In the genomic region with DNA sequence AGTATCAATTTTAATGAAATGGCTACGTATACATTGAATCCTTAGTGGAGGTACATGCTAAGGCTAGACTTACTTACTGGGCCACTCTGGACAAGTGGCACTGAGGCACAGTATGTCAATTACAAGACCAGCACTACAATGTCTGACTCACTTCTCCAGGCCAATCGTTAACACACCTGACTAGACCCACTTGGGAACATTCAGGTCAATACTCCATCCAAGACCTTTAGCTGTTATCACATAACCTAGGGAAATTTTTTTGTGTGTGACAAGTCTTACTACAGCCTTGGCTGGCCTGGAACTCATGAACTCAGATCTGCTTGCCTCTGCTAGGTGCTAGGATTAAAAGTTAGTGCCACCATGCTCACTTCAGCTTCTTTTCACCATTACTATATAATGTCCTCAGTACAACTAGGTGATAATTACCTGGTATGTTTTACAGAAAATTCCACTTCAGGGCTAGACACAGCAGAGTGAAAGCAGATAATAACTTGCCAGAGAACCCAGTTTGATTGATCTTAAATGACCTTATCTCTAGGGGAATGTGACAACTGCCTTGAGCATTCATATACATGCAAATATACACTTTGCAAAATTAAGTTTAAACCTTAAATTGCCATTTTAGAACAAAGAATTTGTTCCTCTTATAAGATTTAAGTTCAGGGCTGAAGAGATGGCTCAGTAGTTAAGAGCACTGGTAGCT, we compare ENCODE assay signal across 14 mouse cellular contexts. TPM values are rescaled to one million over a fixed set of nuclear protein-coding genes. Genes with fewer than 3 reads are reported as not detected.
DNase-seq lines count a peak whose midpoint lies in the region; ATAC-seq and TF ChIP-seq lines count a peak whose summit lies in the region.
"Had no signal": no experiment of that assay in that cellular context is flagged by ENCODE, and none has a peak within 500 bp of the region (broad histone marks: within the 10 kb centered on the region; RNA-seq: fewer than 3 reads in every experiment).

No protein-coding gene starts in this region.

- no peak for TF ChIP-seq CTCF in lung, postnatal 0 days (IDR thresholded peaks at IDR 0.05)

- TF ChIP-seq EP300 in lung, postnatal 0 days (IDR thresholded peaks at IDR 0.05) = no peak

- ATAC-seq in heart, embryonic 14.5 days (ENCODE audit: insufficient number of reproducible peaks, insufficient read depth, low FRiP score, low read depth) = no peak
- ATAC-seq in lung, postnatal 0 days = no peak
- ATAC-seq: forebrain, embryonic 15.5 days; inflammation-experienced regulatory T-cells, adult 6 months had no signal

- no peak overlapping the region for H3ac ChIP-seq in myocyte (ENCODE audit: control insufficient read depth, insufficient read length)

- peak; percentile 39 for TF ChIP-seq POLR2A in myocyte (IDR thresholded peaks at IDR 0.05; ENCODE audit: insufficient read length, low read depth)

- H3K4me1 ChIP-seq in heart, embryonic 14.5 days (ENCODE audit: control insufficient read depth in 2 of 2, insufficient read depth in 2 of 2, low read length in 2 of 2) = peaks cover 0 to 11% of the 10 kb centered on the region in 2 experiments; a peak in 1 of 4 replicates
- no peaks in the 10 kb centered on the region for H3K4me1 ChIP-seq in lung, postnatal 0 days (ENCODE audit: insufficient read depth, low read depth, low read length)

- no peaks in the 10 kb centered on the region for H3K9me3 ChIP-seq in heart, embryonic 14.5 days (ENCODE audit: control insufficient read depth, low read length)
- no peaks in the 10 kb centered on the region for H3K9me3 ChIP-seq in lung, postnatal 0 days (ENCODE audit: low read length)
- H3K9me3 ChIP-seq: forebrain, embryonic 15.5 days; G1E; limb, embryonic 12.5 days had no signal

- H3K79me2 ChIP-seq in myocyte (ENCODE audit: control insufficient read depth, insufficient read depth) = peaks cover 35% of the 10 kb centered on the region

- no peak overlapping the region for H3K4me3 ChIP-seq in heart, embryonic 14.5 days (ENCODE audit: control insufficient read depth in 1 of 2, insufficient read depth in 1 of 2, low read depth in 1 of 2, low read length in 2 of 2)
- no peak overlapping the region for H3K4me3 ChIP-seq in lung, postnatal 0 days (ENCODE audit: low read depth, low read length)
- peak overlapping the region; percentile 14 for H3K4me3 ChIP-seq in myocyte
- H3K4me3 ChIP-seq: forebrain, embryonic 15.5 days; limb, embryonic 12.5 days had no signal

- H3K4me2 ChIP-seq in heart, embryonic 14.5 days (ENCODE audit: low read length) = no peak overlapping the region
- H3K4me2 ChIP-seq in lung, postnatal 0 days (replicated peaks; ENCODE audit: low read depth, low read length) = peak overlapping the region; percentile 36
- peak overlapping the region; percentile 82 for H3K4me2 ChIP-seq in myocyte (ENCODE audit: low read depth)
- H3K4me2 ChIP-seq: forebrain, embryonic 15.5 days had no signal

- H3K9ac ChIP-seq in heart, embryonic 14.5 days (ENCODE audit: low read length) = peak overlapping the region; percentile 16; the same call in 1 of the 2 replicates
- no peak overlapping the region for H3K9ac ChIP-seq in lung, postnatal 0 days (replicated peaks; ENCODE audit: low read depth)
- H3K9ac ChIP-seq: forebrain, embryonic 15.5 days; limb, embryonic 12.5 days had no signal

- H3K27ac ChIP-seq in heart, embryonic 14.5 days (replicated peaks in 1 of 2; ENCODE audit: control insufficient read depth in 1 of 2, insufficient read depth in 1 of 2, low read depth in 2 of 2, low read length in 2 of 2) = no peak overlapping the region
- no peak overlapping the region for H3K27ac ChIP-seq in lung, postnatal 0 days (ENCODE audit: low read length)
- H3K27ac ChIP-seq: forebrain, embryonic 15.5 days; limb, embryonic 12.5 days had no signal

- H3K27me3 ChIP-seq in heart, embryonic 14.5 days (ENCODE audit: control insufficient read depth, insufficient read depth, low read length) = no peaks in the 10 kb centered on the region
- no peaks in the 10 kb centered on the region for H3K27me3 ChIP-seq in lung, postnatal 0 days (replicated peaks; ENCODE audit: insufficient read depth, low read length)
- no peaks in the 10 kb centered on the region for H3K27me3 ChIP-seq in myocyte (ENCODE audit: control insufficient read depth, insufficient read depth, insufficient read length)
- H3K27me3 ChIP-seq: forebrain, embryonic 15.5 days; limb, embryonic 12.5 days had no signal

- peaks cover 41% of the 10 kb centered on the region for H3K36me3 ChIP-seq in heart, embryonic 14.5 days (ENCODE audit: control insufficient read depth, insufficient read depth, low read length)
- H3K36me3 ChIP-seq in lung, postnatal 0 days (ENCODE audit: insufficient read depth, low read length) = peaks cover 15% of the 10 kb centered on the region; the same call in 1 of the 2 replicates
- peaks cover 33% of the 10 kb centered on the region for H3K36me3 ChIP-seq in myocyte (ENCODE audit: control insufficient read depth, insufficient read depth)

- WGBS in heart, embryonic 14.5 days = 73% methylated on average over 2 of the region's 2 CpGs
- WGBS in lung, postnatal 0 days = 65% methylated on average over 2 of the region's 2 CpGs

- no peak for DNase-seq in heart, adult 8-10 months (ENCODE audit: low spot score)
- peak; percentile 43 for DNase-seq in lung, postnatal 0 days (ENCODE audit: low spot score)
- no peak for DNase-seq in lung, adult 18-20 months
- DNase-seq in MN1 (ENCODE audit: low spot score) = peak; percentile 52
- DNase-seq in spleen, adult 12 weeks (ENCODE audit: low spot score) = no peak
- DNase-seq: adrenal gland, postnatal 10 days; cerebellum, adult 11 months; thymus, adult 18-20 months had no signal

TF ChIP-seq in myocyte, 11 proteins besides CTCF, POLR2A, EP300 and RAD21:
- TF ChIP-seq SRF (IDR thresholded peaks at IDR 0.05; ENCODE audit: control insufficient read depth, insufficient read length, low read depth) = no peak
- peak; percentile 99 for TF ChIP-seq POLR2AphosphoS2 (IDR thresholded peaks at IDR 0.05; ENCODE audit: insufficient read length, low read depth)
- no peak for TF ChIP-seq USF1 (IDR thresholded peaks at IDR 0.05; ENCODE audit: low read depth)
TF ChIP-seq in myocyte: peak in this region for 1.

RNA-seq across cellular contexts. Expression of a gene that starts 4.5 kb away (rescaled TPM):
- polyA plus RNA-seq in heart, embryonic 14.5 days (2014; fragmentation: Nextera tagmentation; extraction: Ambion mirVana) = 0.27 and 0.32 TPM in 2 replicates
- total RNA-seq in heart, adult 8-10 months (2022) = not detected
- 0.63 and 0.77 TPM in 2 replicates for polyA plus RNA-seq in lung, postnatal 0 days (2015; fragmentation: Nextera tagmentation; extraction: Ambion mirVana)
- polyA plus RNA-seq in myocyte (2012; fragmentation: generic; extraction: Trizol) = 1.9 TPM
- total RNA-seq: G1E had no signal

RNA-seq across cellular contexts. Expression of a gene that starts 5.3 kb away (rescaled TPM):
- 859 and 861 TPM in 2 replicates for polyA plus RNA-seq in heart, embryonic 14.5 days (2014; fragmentation: Nextera tagmentation; extraction: Ambion mirVana)
- total RNA-seq in heart, adult 8-10 months (2022) = 1,000 to 10,000 TPM in 2 of 4 experiments, 100 to 1,000 TPM in 2; 839 to 1,234 (median 1,027) TPM
- 751 and 865 TPM in 2 replicates for polyA plus RNA-seq in lung, postnatal 0 days (2015; fragmentation: Nextera tagmentation; extraction: Ambion mirVana)
- 878 TPM for polyA plus RNA-seq in myocyte (2012; fragmentation: generic; extraction: Trizol)

RNA-seq across cellular contexts. Expression of a gene that starts 43.8 kb away (rescaled TPM):
- 59.7 and 61.6 TPM in 2 replicates for polyA plus RNA-seq in heart, embryonic 14.5 days (2014; fragmentation: Nextera tagmentation; extraction: Ambion mirVana)
- total RNA-seq in heart, adult 8-10 months (2022) = 10 to 100 TPM; 21.8 to 27.3 (median 25.7) TPM
- 54.9 and 64.9 TPM in 2 replicates for polyA plus RNA-seq in lung, postnatal 0 days (2015; fragmentation: Nextera tagmentation; extraction: Ambion mirVana)
- polyA plus RNA-seq in myocyte (2012; fragmentation: generic; extraction: Trizol) = 28.6 TPM

RNA-seq across cellular contexts. Expression of a gene that starts 49.3 kb away (rescaled TPM):
- polyA plus RNA-seq in heart, embryonic 14.5 days (2014; fragmentation: Nextera tagmentation; extraction: Ambion mirVana) = 7.2 and 8.2 TPM in 2 replicates
- 10 to 100 TPM; 11.8 to 14.2 (median 12.6) TPM for total RNA-seq in heart, adult 8-10 months (2022)
- polyA plus RNA-seq in lung, postnatal 0 days (2015; fragmentation: Nextera tagmentation; extraction: Ambion mirVana) = 4.3 and 5.9 TPM in 2 replicates
- polyA plus RNA-seq in myocyte (2012; fragmentation: generic; extraction: Trizol) = 17.2 TPM

RNA-seq across cellular contexts. Expression of a gene that starts 56.7 kb away (rescaled TPM):
- polyA plus RNA-seq in heart, embryonic 14.5 days (2014; fragmentation: Nextera tagmentation; extraction: Ambion mirVana) = 34.8 and 36.6 TPM in 2 replicates
- 10 to 100 TPM; 44.4 to 61.8 (median 45.5) TPM for total RNA-seq in heart, adult 8-10 months (2022)
- 12.8 and 13.3 TPM in 2 replicates for polyA plus RNA-seq in lung, postnatal 0 days (2015; fragmentation: Nextera tagmentation; extraction: Ambion mirVana)
- 24.8 TPM for polyA plus RNA-seq in myocyte (2012; fragmentation: generic; extraction: Trizol)

Comparison
In these comparisons a context has a peak if more than half of its experiments do, and no peak if none do; other contexts are left out.
1. DNase-seq: peak in lung, postnatal 0 days (single experiment) and MN1 (single experiment); none in heart, adult 8-10 months (single experiment), lung, adult 18-20 months (0 of 2) and spleen, adult 12 weeks (single experiment).